Mouse (Mus musculus) forebrain, postnatal 0 days (tissue): ENCODE measurements around the gene Rfc5. TPM values are rescaled to one million over a fixed set of nuclear protein-coding genes. Genes with fewer than 3 reads are reported as not detected.
"Not testable (repeated sequence)": the region's sequence is repeated elsewhere in the genome, so short reads cannot be mapped to it uniquely, and the experiment has no call there.

Experiments
- ATAC-seq: fragments of 200-750 bp; cut with Nextera tagmentation; 2 replicates; pipeline ENCODE4 v1.8.0; 2017; ENCODE audit warnings: mild to moderate bottlenecking, moderate library complexity
- DNase-seq: peaks from one replicate; pipeline ENCODE4 v3.0.0-alpha.2; 2015
- H3K27ac ChIP-seq: fragments of 300-500 bp; sonication (generic); 2 replicates; pipeline ENCODE4 v1.5.1; 2014; ENCODE audit warnings: low read depth, mild to moderate bottlenecking, antibody characterized with exemption, low read length, moderate library complexity, mixed read lengths
- H3K27me3 ChIP-seq: fragments of 300-500 bp; sonication (generic); 2 replicates; pipeline ENCODE4 v1.6.1; 2014; ENCODE audit warnings: mild to moderate bottlenecking, low read length, mixed read lengths; ENCODE audit not compliant: insufficient read depth
- H3K36me3 ChIP-seq: fragments of 300-500 bp; sonication (generic); 2 replicates; pipeline ENCODE4 v1.6.1; 2014; ENCODE audit warnings: mild to moderate bottlenecking, moderate library complexity; ENCODE audit not compliant: insufficient read depth
- H3K4me1 ChIP-seq: fragments of 300-500 bp; sonication (generic); 2 replicates; pipeline ENCODE4 v1.6.1; 2014; ENCODE audit warnings: antibody characterized with exemption; ENCODE audit not compliant: insufficient read depth
- H3K4me2 ChIP-seq: fragments of 300-500 bp; sonication (generic); 2 replicates; pipeline ENCODE4 v1.6.1; 2014; ENCODE audit warnings: low read depth, mild to moderate bottlenecking, moderate library complexity
- H3K4me3 ChIP-seq: fragments of 300-500 bp; sonication (generic); 2 replicates; pipeline ENCODE4 v1.5.1; 2014; ENCODE audit warnings: low read depth, low read length, mixed read lengths
- H3K9ac ChIP-seq: fragments of 300-500 bp; sonication (generic); 2 replicates; pipeline ENCODE4 v1.6.1; 2014; ENCODE audit warnings: mild to moderate bottlenecking
- H3K9me3 ChIP-seq: fragments of 300-500 bp; sonication (generic); 2 replicates; pipeline ENCODE4 v1.6.1; 2016; ENCODE audit warnings: low read length
- CTCF ChIP-seq: sonication (generic); IDR thresholded peaks from 2 replicates; pipeline ENCODE4 v1.5.1; 2016; ENCODE audit warnings: antibody characterized with exemption, control low read depth, low read depth
- WGBS: fragments of 180-500 bp; shearing (Covaris S2); extraction: QIAGEN DNeasy Blood & Tissue Kit; methylation state at CpG from one replicate; pipeline ENCODE4 v1.1.7; 2014; 5-methylcytosine and 5-hydroxymethylcytosine counted together
- polyA plus RNA-seq: library from polyadenylated mRNA; unstranded; fragments of >200 nt; fragmentation: Nextera tagmentation; extraction: Ambion mirVana; gene quantifications from 2 replicates; pipeline ENCODE4 v1.2.1, GENCODE M21; 2015
- total RNA-seq: library from RNA; depleted of rRNA; stranded (reverse); fragments of >200 nt; gene quantifications from 2 replicates; pipeline ENCODE4 v1.2.3, GENCODE M21; 2014

Rfc5 gene
- total and polyA plus RNA-seq, 2 experiments from 2014 or later, result 21.3 to 28.7 TPM

- Histone ChIP-seq H3K27ac (no peak overlapping the region), H3K9ac (no peak overlapping the region), H3K4me2 (no peak overlapping the region), H3K27me3 (no peaks in the 10 kb centered on the region), H3K9me3 (no peaks in the 10 kb centered on the region), H3K36me3 (no peaks in the 10 kb centered on the region), H3K4me1 (no peaks in the 10 kb centered on the region), H3K4me3 (no peak overlapping the region)
- ATAC-seq (no peak), DNase-seq (no peak)
- no peak for TF ChIP-seq CTCF
- WGBS, result 91% methylated on average over 5 of the region's 5 CpGs
These were observed 7.0 kb upstream of the Rfc5 start for GRCm38 (mm10) chr5:117395834-117396233.

GRCm38 (mm10) chr5:117390895-117391294 lies 2.0 kb upstream of the Rfc5 start:
- H3K36me3 ChIP-seq, result 0 out of 2 replicates have a peak, but pooled peaks cover under 1% of the 10 kb centered on the region
- 89% methylated on average over 1 of the region's 1 CpGs for WGBS
- ATAC-seq (no peak), DNase-seq (no peak)
- no peak overlapping the region for H3K4me2 ChIP-seq
- H3K27me3 ChIP-seq, result no peaks in the 10 kb centered on the region
- H3K4me1 ChIP-seq, result peaks cover 8% of the 10 kb centered on the region; the same call in 1 of the 2 replicates
- no peak overlapping the region for H3K27ac ChIP-seq
- H3K9me3 ChIP-seq, result no peaks in the 10 kb centered on the region
- TF ChIP-seq CTCF, result no peak
- no peak overlapping the region for H3K9ac ChIP-seq
- no peak overlapping the region for H3K4me3 ChIP-seq

GRCm38 (mm10) chr5:117388296-117388751 lies 523 bp downstream of the Rfc5 start:
- peak overlapping the region; percentile 78 for H3K4me3 ChIP-seq
- peaks cover 8% of the 10 kb centered on the region; the same call in 1 of the 2 replicates for H3K4me1 ChIP-seq
- peak; percentile 61 for TF ChIP-seq CTCF
- ATAC-seq (peak; percentile 56), DNase-seq (no peak)
- H3K9ac ChIP-seq, result peak overlapping the region; percentile 92
- H3K36me3 ChIP-seq, result peaks cover 24% of the 10 kb centered on the region
- H3K27ac ChIP-seq, result peak overlapping the region; percentile 71
- 10% methylated on average over 16 of the region's 16 CpGs for WGBS
- H3K9me3 ChIP-seq, result no peaks in the 10 kb centered on the region
- H3K4me2 ChIP-seq, result peak overlapping the region; percentile 85
- H3K27me3 ChIP-seq, result no peaks in the 10 kb centered on the region

DNA sequence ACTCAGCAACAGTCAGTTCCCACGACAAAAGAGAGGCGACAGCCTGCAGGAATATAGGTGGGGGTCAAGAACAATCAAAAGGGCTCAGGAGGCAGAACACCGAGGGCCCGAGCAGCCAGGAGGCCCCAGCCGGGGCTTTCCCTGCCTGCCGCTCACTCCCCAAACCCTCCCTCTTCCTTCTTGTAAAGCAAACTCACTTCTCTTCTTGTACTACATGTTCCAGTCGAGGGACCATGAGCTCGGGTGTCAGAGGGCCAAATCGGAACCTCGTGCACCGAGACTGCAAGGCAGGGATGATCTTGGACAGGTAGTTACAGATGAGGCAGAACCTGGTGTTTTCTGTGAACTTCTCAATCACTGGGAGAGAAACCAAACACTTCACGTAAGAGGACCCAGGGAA lies 5.6 kb downstream of the Rfc5 start:
- 80% methylated on average over 12 of the region's 12 CpGs for WGBS
- Histone ChIP-seq H3K9me3 (no peaks in the 10 kb centered on the region), H3K4me2 (no peak overlapping the region), H3K4me1 (peaks cover 4% of the 10 kb centered on the region; the same call in 1 of the 2 replicates), H3K4me3 (no peak overlapping the region), H3K27me3 (no peaks in the 10 kb centered on the region), H3K27ac (no peak overlapping the region), H3K9ac (no peak overlapping the region), H3K36me3 (peaks cover 70% of the 10 kb centered on the region)
- no peak for TF ChIP-seq CTCF
- DNase-seq (no peak), ATAC-seq (no peak)

GRCm38 (mm10) chr5:117381785-117382184 lies 7.1 kb downstream of the Rfc5 start:
- H3K36me3 ChIP-seq, result peaks cover 84% of the 10 kb centered on the region
- ATAC-seq (no peak), DNase-seq (no peak)
- no peaks in the 10 kb centered on the region for H3K4me1 ChIP-seq
- no peaks in the 10 kb centered on the region for H3K9me3 ChIP-seq
- peak; percentile 16; the same call in 1 of the 2 replicates for TF ChIP-seq CTCF
- no peak overlapping the region for H3K4me3 ChIP-seq
- no peaks in the 10 kb centered on the region for H3K27me3 ChIP-seq
- H3K4me2 ChIP-seq, result no peak overlapping the region
- 82% methylated on average over 7 of the region's 7 CpGs for WGBS
- no peak overlapping the region for H3K9ac ChIP-seq
- H3K27ac ChIP-seq, result no peak overlapping the region

DNA sequence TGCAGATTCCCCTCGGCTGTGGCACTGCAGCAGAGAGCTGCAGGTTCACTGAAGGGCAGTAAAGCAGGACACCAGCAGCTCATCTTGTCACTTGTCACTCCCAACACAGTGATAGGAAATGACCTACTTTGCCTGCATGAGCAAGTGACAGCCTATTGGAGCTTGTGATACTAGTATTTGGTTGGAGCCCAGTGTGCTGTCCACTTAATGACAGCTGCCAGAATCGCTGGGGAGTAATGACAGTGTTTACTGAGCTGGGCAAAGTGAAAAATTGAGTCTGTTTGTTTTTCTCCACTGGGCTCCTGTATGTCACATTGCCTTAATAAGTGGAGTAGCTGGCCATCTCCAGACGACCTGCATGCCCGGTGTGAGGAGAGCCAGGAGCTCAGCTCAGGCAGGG lies 8.6 kb downstream of the Rfc5 start:
- no peak overlapping the region for H3K27ac ChIP-seq
- DNase-seq, result no peak
- no peak overlapping the region for H3K9ac ChIP-seq
- H3K36me3 ChIP-seq, result peaks cover 93% of the 10 kb centered on the region
- ATAC-seq, result no peak
- H3K4me2 ChIP-seq, result no peak overlapping the region
- no peak for TF ChIP-seq CTCF
- no peak overlapping the region for H3K4me3 ChIP-seq
- H3K27me3 ChIP-seq, result no peaks in the 10 kb centered on the region
- WGBS, result 82% methylated on average over 4 of the region's 4 CpGs
- H3K9me3 ChIP-seq, result no peaks in the 10 kb centered on the region
- H3K4me1 ChIP-seq, result no peaks in the 10 kb centered on the region

GRCm38 (mm10) chr5:117377731-117378130 lies 11.1 kb downstream of the Rfc5 start:
- not testable (repeated sequence) for H3K27me3 ChIP-seq, H3K27ac ChIP-seq, H3K4me1 ChIP-seq, H3K9ac ChIP-seq, ATAC-seq, H3K9me3 ChIP-seq, H3K4me3 ChIP-seq, DNase-seq, H3K4me2 ChIP-seq
- H3K36me3 ChIP-seq, result peaks cover 89% of the 10 kb centered on the region
- WGBS, result 95% methylated on average over 14 of the region's 14 CpGs
